Mouse (Mus musculus) liver, embryonic 14.5 days (tissue): ENCODE data around the gene Adgrg2. TPM values are rescaled to one million over a fixed set of nuclear protein-coding genes. Genes with fewer than 3 reads are reported as not detected.

Experiments
- ATAC-seq: fragments of 200-750 bp; cut with Nextera tagmentation; 2 replicates; pipeline ENCODE4 v1.8.0; 2017; ENCODE audit warnings: moderate number of reproducible peaks, mild to moderate bottlenecking, moderate library complexity; ENCODE audit not compliant: insufficient read depth
- DNase-seq, 3 experiments: peaks; one replicate each; pipeline ENCODE4 v3.0.0-alpha.2; 2012 to 2013; ENCODE audit warnings: low read depth in 3 of 3, low spot score in 3 of 3
- H3K27ac ChIP-seq: fragments of 300-500 bp; sonication (generic); 2 replicates; pipeline ENCODE4 v1.5.1; 2014; ENCODE audit warnings: moderate library complexity, mild to moderate bottlenecking, control low read depth, inconsistent platforms
- H3K27me3 ChIP-seq: fragments of 300-500 bp; sonication (generic); 2 replicates; pipeline ENCODE4 v1.6.1; 2014; ENCODE audit warnings: mild to moderate bottlenecking, low read length, moderate library complexity; ENCODE audit not compliant: control insufficient read depth, insufficient read depth
- H3K36me3 ChIP-seq: fragments of 300-500 bp; sonication (generic); replicated peaks from 2 replicates; pipeline ENCODE4 v1.6.1; 2014; ENCODE audit warnings: low read depth; ENCODE audit not compliant: control insufficient read depth, insufficient read depth
- H3K4me1 ChIP-seq, 2 experiments: fragments of 200-500 bp in 1 of 2; fragments of 300-500 bp in 1 of 2; sonication (generic) in 1 of 2; replicated peaks; 2 replicates each; pipeline ENCODE4 v1.6.1; 2012 to 2014; ENCODE audit warnings: antibody characterized with exemption in 1 of 2, inconsistent platforms in 1 of 2, low read length in 1 of 2; ENCODE audit not compliant: control insufficient read depth in 2 of 2, insufficient read depth in 2 of 2
- H3K4me2 ChIP-seq: fragments of 300-500 bp; sonication (generic); 2 replicates; pipeline ENCODE4 v1.6.1; 2014; ENCODE audit warnings: low read depth, mild to moderate bottlenecking, control low read depth, moderate library complexity
- H3K4me3 ChIP-seq, 2 experiments: fragments of 200-500 bp in 1 of 2; fragments of 300-500 bp in 1 of 2; sonication (generic) in 1 of 2; 2 replicates each; pipeline ENCODE4 v1.5.1; 2012 to 2014; ENCODE audit warnings: low read depth in 2 of 2, low read length in 2 of 2, mild to moderate bottlenecking in 2 of 2, control low read depth in 1 of 2, inconsistent platforms in 1 of 2, moderate library complexity in 1 of 2; ENCODE audit not compliant: insufficient read depth in 1 of 2
- H3K9ac ChIP-seq: fragments of 300-500 bp; sonication (generic); replicated peaks from 2 replicates; pipeline ENCODE4 v1.6.1; 2014; ENCODE audit warnings: mild to moderate bottlenecking, control low read depth, moderate library complexity
- H3K9me3 ChIP-seq: fragments of 300-500 bp; sonication (generic); 2 replicates; pipeline ENCODE4 v1.6.1; 2016; ENCODE audit warnings: low read length, mixed read lengths; ENCODE audit not compliant: control insufficient read depth
- CTCF ChIP-seq: IDR thresholded peaks from 2 replicates; pipeline ENCODE4 v1.5.1; 2016; ENCODE audit warnings: antibody characterized with exemption, low read depth, control low read depth
- EP300 ChIP-seq: IDR thresholded peaks from 2 replicates; pipeline ENCODE4 v1.6.1; 2016; ENCODE audit warnings: antibody characterized with exemption, low read depth
- WGBS: fragments of 180-500 bp; shearing (Covaris S2); extraction: QIAGEN DNeasy Blood & Tissue Kit; methylation state at CpG from one replicate; pipeline ENCODE4 v1.1.7; 2014; ENCODE audit not compliant: insufficient replicate concordance; 5-methylcytosine and 5-hydroxymethylcytosine counted together
- polyA plus RNA-seq, 2 experiments: library from polyadenylated mRNA; depleted of rRNA in 1 of 2; stranded (reverse) in 1 of 2; unstranded in 1 of 2; fragments of >200 nt; fragmentation: Nextera tagmentation in 1 of 2; extraction: Ambion mirVana in 1 of 2; gene quantifications; 2 replicates each; pipeline versions ENCODE4 v1.2.1 to v1.2.3; 2012 to 2014

The Adgrg2 gene
- polyA plus RNA-seq, 2 experiments = 0.08 to 0.18 TPM

- no peak overlapping the region for H3K4me3 ChIP-seq
- WGBS = 50% methylated on average over 5 of the region's 5 CpGs
- peak; percentile 22; the same call in 1 of the 2 replicates for TF ChIP-seq CTCF
- TF ChIP-seq EP300 = no peak
- H3K36me3 ChIP-seq = no peaks in the 10 kb centered on the region
- DNase-seq (no peak), ATAC-seq (no peak)
- no peak overlapping the region for H3K9ac ChIP-seq
- H3K4me1 ChIP-seq = no peaks in the 10 kb centered on the region
- no peaks in the 10 kb centered on the region for H3K27me3 ChIP-seq
- H3K27ac ChIP-seq = no peak overlapping the region
- H3K4me2 ChIP-seq = no peak overlapping the region
- H3K9me3 ChIP-seq = no peaks in the 10 kb centered on the region
These were observed 65.2 kb downstream of the Adgrg2 start for GRCm38 (mm10) chrX:160455686-160456085.

DNA sequence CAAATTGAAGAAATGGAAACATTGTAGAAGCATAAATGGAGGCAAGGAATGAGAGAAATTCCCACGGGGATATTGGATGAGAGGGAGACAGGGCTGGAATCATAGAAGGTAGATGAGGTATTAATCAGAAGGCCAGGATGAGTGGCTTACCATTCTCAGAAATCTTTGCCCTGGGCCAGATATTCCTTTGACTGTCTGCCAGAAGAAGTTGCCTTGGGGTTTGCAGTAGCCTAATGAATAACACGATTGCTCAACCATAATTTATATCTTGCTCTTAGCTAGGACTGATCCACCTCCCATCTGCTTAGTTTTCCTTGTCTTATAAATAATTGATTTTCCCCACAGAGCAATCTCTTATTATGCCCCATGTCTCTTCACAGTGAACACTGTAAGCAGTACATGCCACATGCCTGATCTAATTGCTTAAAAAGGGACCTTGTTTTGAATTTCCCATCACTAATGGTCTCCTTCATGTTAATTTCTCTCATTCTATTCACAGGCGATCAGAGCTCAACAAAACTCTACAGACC lies 80.8 kb downstream of the Adgrg2 start:
- ATAC-seq (no peak), DNase-seq (no peak)
- H3K27ac ChIP-seq = no peak overlapping the region
- H3K9ac ChIP-seq = no peak overlapping the region
- no peaks in the 10 kb centered on the region for H3K36me3 ChIP-seq
- TF ChIP-seq CTCF (no peak), EP300 (no peak)
- H3K9me3 ChIP-seq = no peaks in the 10 kb centered on the region
- no peak overlapping the region for H3K4me2 ChIP-seq
- WGBS = 57% methylated on average over 3 of the region's 3 CpGs
- no peaks in the 10 kb centered on the region for H3K27me3 ChIP-seq
- no peak overlapping the region for H3K4me3 ChIP-seq
- H3K4me1 ChIP-seq = no peaks in the 10 kb centered on the region

GRCm38 (mm10) chrX:160489784-160490183 lies 99.3 kb downstream of the Adgrg2 start:
- H3K9me3 ChIP-seq = no peaks in the 10 kb centered on the region
- H3K36me3 ChIP-seq = no peaks in the 10 kb centered on the region
- ATAC-seq = no peak
- H3K4me2 ChIP-seq = no peak overlapping the region
- H3K27ac ChIP-seq = no peak overlapping the region
- no peaks in the 10 kb centered on the region; the same call in 1 of the 2 replicates for H3K27me3 ChIP-seq
- WGBS = 28% methylated on average over 2 of the region's 2 CpGs
- H3K4me3 ChIP-seq = no peak overlapping the region
- no peaks in the 10 kb centered on the region for H3K4me1 ChIP-seq
- no peak overlapping the region for H3K9ac ChIP-seq
- DNase-seq = no peak
- no peak for TF ChIP-seq EP300
- no peak for TF ChIP-seq CTCF

- no peak overlapping the region for H3K4me2 ChIP-seq
- no peaks in the 10 kb centered on the region for H3K27me3 ChIP-seq
- peaks cover 0 to 5% of the 10 kb centered on the region in 2 experiments; a peak in 2 of 4 replicates for H3K4me1 ChIP-seq
- H3K9me3 ChIP-seq = no peaks in the 10 kb centered on the region
- H3K4me3 ChIP-seq = no peak overlapping the region
- no peak for TF ChIP-seq EP300
- no peak for TF ChIP-seq CTCF
- no peaks in the 10 kb centered on the region for H3K36me3 ChIP-seq
- H3K27ac ChIP-seq = no peak overlapping the region
- no peak overlapping the region for H3K9ac ChIP-seq
- ATAC-seq (no peak), DNase-seq (no peak)
- WGBS = 51% methylated on average over 3 of the region's 3 CpGs
These were observed 103.8 kb downstream of the Adgrg2 start for GRCm38 (mm10) chrX:160494333-160494732.

GRCm38 (mm10) chrX:160494921-160495320 lies 104.4 kb downstream of the Adgrg2 start:
- ATAC-seq (no peak), DNase-seq (no peak)
- H3K4me2 ChIP-seq = no peak overlapping the region
- H3K9ac ChIP-seq = no peak overlapping the region
- no peaks in the 10 kb centered on the region for H3K36me3 ChIP-seq
- H3K27ac ChIP-seq = no peak overlapping the region
- H3K4me3 ChIP-seq = no peak overlapping the region
- peaks cover 0 to 5% of the 10 kb centered on the region in 2 experiments; a peak in 2 of 4 replicates for H3K4me1 ChIP-seq
- H3K9me3 ChIP-seq = no peaks in the 10 kb centered on the region
- TF ChIP-seq CTCF = no peak
- TF ChIP-seq EP300 = no peak
- 61% methylated on average over 6 of the region's 6 CpGs for WGBS
- H3K27me3 ChIP-seq = no peaks in the 10 kb centered on the region
